Mouse (Mus musculus): ENCODE results near the gene Gas2l2.

DNA sequence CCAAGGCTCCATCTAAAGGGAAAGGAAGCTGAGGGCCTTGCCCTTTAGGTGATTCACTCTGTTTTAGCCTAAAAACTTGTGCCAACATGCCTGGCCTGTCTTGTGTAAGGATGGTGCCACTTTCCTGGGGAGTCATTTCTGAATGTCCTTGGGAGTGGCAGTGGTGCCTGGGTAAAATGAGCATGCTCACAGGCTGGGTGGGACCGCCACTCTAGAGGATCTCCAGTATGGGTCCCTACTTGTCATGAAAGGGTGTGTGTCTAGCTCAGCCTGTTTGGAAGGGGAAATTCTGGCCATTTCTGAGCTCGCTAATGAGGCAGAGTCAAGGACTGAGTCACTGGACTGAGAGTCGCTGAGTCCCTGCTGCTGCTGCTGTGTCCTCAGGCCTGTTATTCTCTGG lies 26.4 kb upstream of the Gas2l2 start:
- TF ChIP-seq CTCF (IDR thresholded peaks at IDR 0.05; ENCODE audit: control insufficient read depth, insufficient read depth, insufficient replicate concordance, low read depth, low read length) = no peak
- TF ChIP-seq POLR2A (IDR thresholded peaks at IDR 0.05; ENCODE audit: control insufficient read depth, low read depth, low read length) = no peak

Measured in testis, adult 2 months (tissue).